Mouse (Mus musculus): ENCODE data around the gene Sh3d19.

Sh3d19 gene

DNA sequence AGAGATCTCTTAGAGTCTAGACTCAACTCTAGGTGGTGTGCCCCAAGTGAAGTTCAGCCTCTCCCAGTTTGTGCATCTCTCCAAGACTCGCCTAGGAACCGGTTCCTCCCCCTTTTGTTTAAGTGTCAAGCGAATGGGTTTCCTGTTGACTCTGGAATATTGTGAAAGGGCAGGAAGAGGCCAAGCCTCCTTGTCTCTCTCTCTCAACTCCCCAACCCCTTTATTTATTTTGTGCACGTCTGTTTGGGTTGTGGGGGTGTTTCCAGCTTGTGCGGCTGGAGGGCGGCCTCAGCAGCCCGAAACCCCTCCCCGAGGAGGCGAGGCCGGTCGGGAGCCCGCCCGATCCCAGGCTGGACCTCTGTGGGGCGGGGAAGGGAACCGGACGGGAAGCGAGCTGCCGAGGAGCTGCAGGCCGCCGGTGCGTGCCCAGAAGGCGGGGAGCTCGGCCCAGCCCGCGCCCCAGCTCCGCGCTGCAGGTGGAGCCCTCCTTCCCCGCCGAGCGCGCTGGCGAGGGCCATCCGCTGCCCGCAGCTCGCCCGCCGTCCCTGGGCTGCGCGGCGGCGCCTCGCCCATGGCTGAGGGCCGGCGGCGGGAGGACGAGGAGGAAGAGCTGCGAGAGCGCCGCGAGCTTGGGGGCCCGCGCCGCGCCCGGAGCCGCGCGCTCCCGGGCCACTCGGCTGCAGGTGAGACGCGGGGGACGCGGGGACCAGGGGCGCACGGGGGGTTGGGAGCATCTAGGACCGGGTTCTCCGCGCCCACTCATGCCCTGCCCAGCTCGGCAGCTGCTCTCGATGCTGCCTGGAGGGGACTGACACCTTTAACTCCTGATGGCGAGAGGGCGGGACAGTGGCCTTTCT is at the start of gene Sh3d19:
Gene Sh3d19, plus strand, starts transcription at position 368 of the 857 bp plus-strand sequence.
- DNase-seq (ENCODE audit: low spot score), result no peak

- DNase-seq (ENCODE audit: low spot score), result no peak
Measured at GRCm38 (mm10) chr3:85922331-85922730, 48.6 kb upstream of the Sh3d19 start.

DNA sequence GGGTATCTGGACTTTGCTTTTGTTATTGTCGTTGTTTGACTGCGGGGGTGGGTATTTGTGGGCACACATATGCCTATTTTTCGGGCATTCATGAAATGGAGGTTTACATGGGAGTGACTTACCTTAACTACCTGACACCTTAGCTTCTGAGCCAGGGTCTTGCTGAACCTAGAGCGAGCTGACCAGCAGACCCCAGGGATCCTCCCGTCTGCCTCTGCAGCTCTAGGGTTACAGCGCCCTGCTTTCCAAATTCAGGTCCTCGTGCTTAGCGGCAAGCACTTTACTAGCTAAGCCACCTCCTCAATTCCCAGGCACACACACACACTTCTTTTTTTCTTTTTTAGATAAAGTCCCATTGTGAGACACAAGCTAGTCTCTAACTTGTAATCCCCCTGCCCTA is 47.6 kb upstream of the Sh3d19 start:
- DNase-seq (ENCODE audit: low spot score), result no peak

GRCm38 (mm10) chr3:85923954-85924945 is 46.7 kb upstream of the Sh3d19 start:
- DNase-seq (ENCODE audit: low spot score), result no peak

DNA sequence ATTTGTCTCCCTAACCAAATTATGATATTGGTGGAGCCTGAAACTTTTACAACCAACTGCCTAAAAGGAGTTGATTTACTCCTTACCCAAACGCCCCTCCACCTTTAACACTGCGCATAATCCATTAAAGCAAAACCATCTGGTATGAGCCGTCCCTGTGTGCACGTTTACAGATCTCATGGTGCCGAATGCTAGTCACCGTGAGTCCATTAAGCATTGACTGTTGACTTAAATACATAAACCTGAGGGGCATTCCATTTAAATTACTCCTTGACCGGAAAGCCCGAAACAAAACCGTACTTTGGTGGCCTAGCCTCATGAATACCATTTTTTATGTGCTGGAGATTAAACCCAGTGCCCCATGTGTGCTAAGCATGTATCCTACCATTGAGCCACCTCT is 43.6 kb upstream of the Sh3d19 start:
- no peak for DNase-seq (ENCODE audit: low spot score)

DNA sequence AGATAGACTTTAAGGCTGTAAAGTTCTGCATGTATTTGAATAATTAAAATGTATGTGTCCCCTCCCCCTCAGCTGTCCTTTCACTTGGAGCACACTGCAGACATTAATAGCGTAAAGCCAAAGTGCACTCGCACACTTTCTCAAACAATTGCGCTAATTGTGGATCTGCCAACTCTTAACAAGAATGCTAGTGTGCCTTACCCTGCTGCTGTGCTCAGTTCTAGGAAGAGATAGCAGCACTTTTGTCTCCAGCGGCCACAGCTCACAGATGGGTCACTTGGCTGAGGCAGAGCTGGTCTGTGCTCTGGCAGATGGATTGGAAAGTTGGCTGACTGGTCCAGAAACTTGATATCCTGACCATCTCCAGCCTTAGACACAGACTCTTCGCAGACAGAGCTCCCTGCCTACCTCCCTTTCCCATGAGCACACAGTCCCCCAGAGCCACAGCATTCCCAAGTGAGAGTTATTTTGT is 42.7 kb upstream of the Sh3d19 start:
- no peak for DNase-seq (ENCODE audit: low spot score)

GRCm38 (mm10) chr3:85929711-85930110 is 41.2 kb upstream of the Sh3d19 start:
- no peak for DNase-seq (ENCODE audit: low spot score)

GRCm38 (mm10) chr3:85930671-85931255 is 40.1 kb upstream of the Sh3d19 start:
- DNase-seq (ENCODE audit: low spot score), result no peak

DNA sequence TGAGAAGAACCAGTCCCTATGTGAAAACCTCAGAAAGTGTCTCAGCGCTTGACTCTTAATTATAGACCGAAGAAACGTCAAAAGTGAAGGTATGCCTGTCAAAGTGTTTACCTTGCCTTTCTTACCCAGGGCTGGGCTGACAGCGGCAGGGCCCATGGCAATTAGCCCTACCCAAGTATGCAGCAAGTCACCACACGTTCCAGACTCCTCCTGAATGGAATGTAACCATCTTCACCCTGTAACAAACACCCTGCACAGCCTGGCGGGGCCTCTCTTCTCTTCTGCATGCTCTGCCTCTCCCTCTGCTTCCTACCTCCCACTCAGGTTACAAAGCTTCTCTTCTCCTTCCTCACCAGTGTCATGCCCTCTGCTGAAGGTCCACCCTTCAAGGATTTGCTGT is 39.0 kb upstream of the Sh3d19 start:
- no peak for DNase-seq (ENCODE audit: low spot score)

GRCm38 (mm10) chr3:85933586-85933985 is 37.3 kb upstream of the Sh3d19 start:
- no peak for DNase-seq (ENCODE audit: low spot score)

DNA sequence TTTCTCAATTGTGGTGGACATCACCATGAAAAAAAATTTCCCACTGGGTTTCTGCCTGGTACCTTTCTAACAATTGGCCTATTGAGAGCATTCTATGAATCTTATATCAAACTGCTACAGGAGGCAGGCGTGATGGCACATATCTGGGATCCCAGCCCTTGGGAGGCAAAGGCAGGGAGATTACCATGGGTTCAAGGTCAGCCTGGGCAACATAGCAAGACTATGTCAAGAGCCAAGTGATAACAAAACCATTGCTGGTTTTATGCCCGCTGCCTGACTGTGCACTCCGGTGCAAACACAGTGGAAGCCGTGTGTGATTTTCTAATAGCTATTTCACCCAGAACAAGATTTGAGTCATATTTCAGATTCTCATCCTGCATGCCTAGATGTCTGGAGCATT is 20.0 kb upstream of the Sh3d19 start:
- DNase-seq (ENCODE audit: low spot score), result no peak

DNA sequence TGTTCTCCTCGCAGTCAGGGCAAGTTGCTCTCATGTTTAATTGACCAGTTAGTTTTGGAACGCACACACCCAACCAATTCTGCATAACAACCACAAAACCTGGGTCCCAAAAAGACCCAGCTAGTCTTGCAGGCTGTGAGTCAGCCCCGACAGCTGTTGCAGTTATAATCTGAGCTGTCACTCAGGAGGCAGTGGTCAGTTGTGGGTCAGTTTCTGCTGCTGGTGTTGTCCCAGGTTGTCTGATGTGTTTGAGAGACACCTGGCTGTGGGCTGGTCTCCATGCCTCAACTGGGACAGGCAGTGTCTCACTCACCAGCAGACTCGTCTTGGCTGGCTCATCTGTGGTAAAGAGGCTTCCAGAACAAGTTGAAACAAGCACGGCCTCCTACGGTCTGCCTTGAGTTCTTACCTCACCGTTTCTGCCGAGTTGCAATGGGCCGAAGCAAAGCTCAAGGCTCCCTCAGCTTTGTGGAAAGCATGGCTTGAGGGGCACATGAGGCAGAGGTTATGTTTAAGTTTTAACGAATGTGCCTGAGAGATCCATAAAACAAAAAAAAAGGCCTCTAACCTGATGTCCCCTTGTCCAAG is 18.1 kb upstream of the Sh3d19 start:
- no peak for DNase-seq (ENCODE audit: low spot score)

DNA sequence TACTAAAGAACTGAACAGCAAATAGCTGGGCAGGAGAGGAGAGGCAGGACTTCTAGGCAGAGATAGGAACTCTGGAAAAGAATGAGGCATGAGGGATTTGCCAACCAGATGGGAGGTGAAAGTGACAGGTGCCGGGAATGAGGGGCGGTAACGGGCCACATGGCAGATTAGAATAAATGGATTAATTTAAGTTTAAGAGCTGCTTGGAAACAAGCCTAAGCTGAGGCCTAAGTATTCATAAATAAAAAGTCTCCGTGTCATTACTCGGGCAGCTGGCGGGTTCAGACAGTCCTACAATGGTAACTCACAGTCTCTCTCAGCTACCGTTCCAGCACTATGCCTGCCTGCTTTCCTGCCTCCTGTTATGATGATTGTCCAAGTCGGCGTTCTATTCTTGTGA is 15.6 kb upstream of the Sh3d19 start:
- DNase-seq (ENCODE audit: low spot score), result no peak

DNA sequence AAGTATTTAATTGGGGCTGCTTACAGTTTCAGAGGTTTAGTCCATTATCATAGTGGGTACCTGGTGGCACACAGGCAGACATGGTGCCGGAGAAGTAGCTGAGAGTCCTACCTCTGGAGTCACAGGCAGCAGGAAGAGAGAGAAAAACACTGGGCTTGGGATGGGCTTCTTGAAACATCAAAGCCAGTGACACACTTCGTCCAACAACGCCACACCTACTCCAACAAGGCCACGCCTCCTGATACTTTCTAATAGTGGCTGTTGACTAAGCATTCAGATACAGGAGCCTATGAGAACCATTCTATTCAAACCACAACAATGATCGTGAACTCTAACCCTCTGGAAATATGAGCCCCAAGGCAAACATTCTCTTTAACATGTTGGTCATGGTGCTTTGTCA is 15.2 kb upstream of the Sh3d19 start:
- no peak for DNase-seq (ENCODE audit: low spot score)

DNA sequence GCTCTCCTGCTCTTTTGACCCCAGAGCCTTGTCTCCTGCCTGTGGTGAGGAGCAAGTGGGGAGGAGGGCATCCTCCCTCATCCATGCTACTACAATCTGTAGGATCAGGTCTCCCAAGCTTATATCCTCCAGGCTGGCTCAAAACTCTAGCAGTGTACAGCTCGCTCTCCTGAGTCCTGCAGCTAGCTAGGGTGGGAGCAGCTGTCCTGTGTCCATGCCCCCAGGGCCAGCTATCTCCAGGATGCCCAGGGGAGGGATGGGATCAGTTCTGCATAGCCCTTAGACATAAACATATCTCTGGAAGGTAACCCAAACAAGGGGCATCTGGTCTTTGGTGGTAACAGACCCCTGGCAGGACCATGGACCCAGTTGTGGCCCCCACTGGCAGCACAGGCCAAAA is 11.2 kb upstream of the Sh3d19 start:
- no peak for DNase-seq (ENCODE audit: low spot score)

GRCm38 (mm10) chr3:85961134-85961533 is 9.8 kb upstream of the Sh3d19 start:
- no peak for DNase-seq (ENCODE audit: low spot score)

GRCm38 (mm10) chr3:85965479-85965878 is 5.4 kb upstream of the Sh3d19 start:
- DNase-seq (ENCODE audit: low spot score), result no peak

- DNase-seq (ENCODE audit: low spot score), result no peak
Measured at GRCm38 (mm10) chr3:85969040-85969439, 1.9 kb upstream of the Sh3d19 start.

- DNase-seq (ENCODE audit: low spot score), result no peak
Measured at GRCm38 (mm10) chr3:85971599-85971975, 678 bp downstream of the Sh3d19 start.

DNA sequence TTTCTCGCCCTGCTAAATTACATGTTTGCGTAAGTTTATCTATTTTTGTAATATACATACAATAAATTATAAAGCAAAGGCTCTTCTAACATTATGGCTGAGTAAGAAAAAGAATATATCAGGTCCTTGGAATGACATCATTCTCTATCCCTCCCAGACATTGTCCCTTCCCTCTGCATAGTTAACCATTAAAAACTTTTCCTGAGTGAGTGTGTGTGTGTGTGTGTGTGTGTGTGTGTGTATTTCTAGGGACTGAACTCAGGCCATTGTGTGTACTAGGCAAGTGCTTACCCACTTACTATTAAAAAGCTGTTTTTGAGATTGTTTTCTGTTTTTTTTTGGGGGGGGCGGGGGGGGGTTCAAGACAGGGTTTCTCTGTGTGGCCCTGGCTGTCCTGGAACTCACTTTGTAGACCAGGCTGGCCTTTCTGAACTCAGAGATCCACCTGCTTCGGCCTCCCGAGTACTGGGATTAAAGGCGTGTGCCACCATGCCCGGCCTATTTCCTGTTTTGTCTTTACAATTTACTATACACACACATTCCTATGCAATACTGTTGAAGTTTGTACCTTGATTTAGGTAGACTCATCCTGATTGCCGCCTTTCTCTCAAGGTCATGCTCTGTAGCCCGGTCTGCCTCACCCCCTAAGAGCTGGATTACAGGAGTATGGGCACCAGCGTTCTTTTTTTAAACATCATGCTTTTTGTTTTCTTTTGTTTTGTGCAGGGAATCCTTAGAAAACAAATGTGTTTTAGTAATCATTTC is 2.6 kb downstream of the Sh3d19 start:
- no peak for DNase-seq (ENCODE audit: low spot score)

- DNase-seq (ENCODE audit: low spot score), result no peak
Measured at GRCm38 (mm10) chr3:85974451-85974850, 3.5 kb downstream of the Sh3d19 start.

Measured in T-cell, adult 2 months (primary cell).